Mouse (Mus musculus) heart, postnatal 0 days (tissue): ENCODE measurements around the gene Myzap. TPM values are rescaled to one million over a fixed set of nuclear protein-coding genes. Genes with fewer than 3 reads are reported as not detected.

Experiments used
- ATAC-seq: fragments of 200-750 bp; cut with Nextera tagmentation; 2 replicates; pipeline ENCODE4 v1.8.0; 2017; ENCODE audit warnings: low read depth, moderate number of reproducible peaks, moderate library complexity; ENCODE audit not compliant: insufficient read depth
- DNase-seq: peaks from one replicate; pipeline ENCODE4 v3.0.0-alpha.2; 2016; ENCODE audit warnings: low spot score
- H3K27ac ChIP-seq: fragments of 300-500 bp; sonication (generic); 2 replicates; pipeline ENCODE4 v1.5.1; 2014; ENCODE audit warnings: low read depth, mild to moderate bottlenecking
- H3K27me3 ChIP-seq: fragments of 300-500 bp; sonication (generic); 2 replicates; pipeline ENCODE4 v1.6.1; 2014; ENCODE audit warnings: low read length, mixed read lengths; ENCODE audit not compliant: control insufficient read depth, insufficient read depth
- H3K36me3 ChIP-seq: fragments of 300-500 bp; sonication (generic); replicated peaks from 2 replicates; pipeline ENCODE4 v1.6.1; 2014; ENCODE audit warnings: low read length, mixed read lengths; ENCODE audit not compliant: control insufficient read depth, insufficient read depth
- H3K4me1 ChIP-seq: fragments of 300-500 bp; sonication (generic); 2 replicates; pipeline ENCODE4 v1.6.1; 2014; ENCODE audit warnings: antibody characterized with exemption; ENCODE audit not compliant: control insufficient read depth, insufficient read depth
- H3K4me2 ChIP-seq: fragments of 300-500 bp; sonication (generic); 2 replicates; pipeline ENCODE4 v1.6.1; 2014; ENCODE audit warnings: low read depth, mild to moderate bottlenecking, low read length, moderate library complexity
- H3K4me3 ChIP-seq: fragments of 300-500 bp; sonication (generic); 2 replicates; pipeline ENCODE4 v1.5.1; 2014; ENCODE audit warnings: low read depth, low read length
- H3K9ac ChIP-seq: fragments of 300-500 bp; sonication (generic); replicated peaks from 2 replicates; pipeline ENCODE4 v1.6.1; 2014; ENCODE audit warnings: low read depth, low read length, mixed read lengths
- H3K9me3 ChIP-seq: fragments of 300-500 bp; sonication (generic); replicated peaks from 2 replicates; pipeline ENCODE4 v1.6.1; 2016; ENCODE audit warnings: low read length; ENCODE audit not compliant: control insufficient read depth
- CTCF ChIP-seq: IDR thresholded peaks from 2 replicates; pipeline ENCODE4 v1.5.1; 2016; ENCODE audit warnings: antibody characterized with exemption, control low read depth, low read depth
- EP300 ChIP-seq: IDR thresholded peaks from 2 replicates; pipeline ENCODE4 v1.6.1; 2016; ENCODE audit warnings: antibody characterized with exemption, low read depth
- WGBS: fragments of 180-500 bp; shearing (Covaris S2); extraction: QIAGEN DNeasy Blood & Tissue Kit; methylation state at CpG from one replicate; pipeline ENCODE4 v1.1.7; 2014; 5-methylcytosine and 5-hydroxymethylcytosine counted together
- polyA plus RNA-seq: library from polyadenylated mRNA; unstranded; fragments of >200 nt; fragmentation: Nextera tagmentation; extraction: Ambion mirVana; gene quantifications from 2 replicates; pipeline ENCODE4 v1.2.1, GENCODE M21; 2015
- total RNA-seq: library from RNA; depleted of rRNA; stranded (reverse); fragments of >200 nt; gene quantifications from 2 replicates; pipeline ENCODE4 v1.2.3, GENCODE M21; 2014; ENCODE audit warnings: low replicate concordance

Gene Myzap
- total and polyA plus RNA-seq, 2 experiments from 2014 or later = 196 to 341 TPM

GRCm38 (mm10) chr9:71535730-71536129 is 56.4 kb downstream of the Myzap start:
- no peak overlapping the region for H3K27ac ChIP-seq
- no peak overlapping the region for H3K4me2 ChIP-seq
- H3K4me3 ChIP-seq = no peak overlapping the region
- H3K36me3 ChIP-seq = peaks cover 84% of the 10 kb centered on the region
- 87% methylated on average over 5 of the region's 5 CpGs for WGBS
- H3K9me3 ChIP-seq = no peaks in the 10 kb centered on the region
- H3K4me1 ChIP-seq = no peaks in the 10 kb centered on the region
- ATAC-seq (no peak), DNase-seq (no peak)
- H3K9ac ChIP-seq = no peak overlapping the region
- TF ChIP-seq CTCF = no peak
- no peak for TF ChIP-seq EP300
- no peaks in the 10 kb centered on the region for H3K27me3 ChIP-seq

GRCm38 (mm10) chr9:71535036-71535435 is 57.1 kb downstream of the Myzap start:
- peaks cover 84% of the 10 kb centered on the region for H3K36me3 ChIP-seq
- no peak overlapping the region for H3K4me3 ChIP-seq
- DNase-seq (no peak), ATAC-seq (no peak)
- H3K27me3 ChIP-seq = no peaks in the 10 kb centered on the region
- WGBS = 82% methylated on average over 2 of the region's 2 CpGs
- H3K9ac ChIP-seq = no peak overlapping the region
- H3K4me1 ChIP-seq = no peaks in the 10 kb centered on the region
- H3K4me2 ChIP-seq = no peak overlapping the region
- no peak for TF ChIP-seq EP300
- TF ChIP-seq CTCF = no peak
- H3K27ac ChIP-seq = no peak overlapping the region
- H3K9me3 ChIP-seq = no peaks in the 10 kb centered on the region

- Histone ChIP-seq H3K4me1 (no peaks in the 10 kb centered on the region), H3K4me3 (no peak overlapping the region), H3K9ac (no peak overlapping the region), H3K9me3 (no peaks in the 10 kb centered on the region), H3K4me2 (no peak overlapping the region), H3K27me3 (no peaks in the 10 kb centered on the region), H3K27ac (no peak overlapping the region), H3K36me3 (peaks cover 81% of the 10 kb centered on the region)
- ATAC-seq (no peak), DNase-seq (no peak)
- 78% methylated on average over 2 of the region's 2 CpGs for WGBS
- TF ChIP-seq EP300 (no peak), CTCF (peak; percentile 37)
These were observed 62.2 kb downstream of the Myzap start for GRCm38 (mm10) chr9:71529960-71530359.

- 77% methylated on average over 9 of the region's 9 CpGs for WGBS
- Histone ChIP-seq H3K27me3 (no peaks in the 10 kb centered on the region), H3K9me3 (no peaks in the 10 kb centered on the region), H3K4me3 (no peak overlapping the region), H3K4me2 (no peak overlapping the region), H3K4me1 (no peaks in the 10 kb centered on the region), H3K9ac (no peak overlapping the region), H3K36me3 (peaks cover 82% of the 10 kb centered on the region), H3K27ac (no peak overlapping the region)
- ATAC-seq = no peak
- DNase-seq = no peak
- TF ChIP-seq CTCF (no peak), EP300 (no peak)
These were observed 64.7 kb downstream of the Myzap start for GRCm38 (mm10) chr9:71527438-71527837.

GRCm38 (mm10) chr9:71523901-71524300 is 68.3 kb downstream of the Myzap start:
- no peak for DNase-seq

GRCm38 (mm10) chr9:71519836-71520235 is 72.3 kb downstream of the Myzap start:
- Histone ChIP-seq H3K36me3 (peaks cover 59% of the 10 kb centered on the region), H3K27ac (no peak overlapping the region), H3K27me3 (no peaks in the 10 kb centered on the region), H3K4me3 (no peak overlapping the region), H3K9me3 (no peaks in the 10 kb centered on the region), H3K4me2 (no peak overlapping the region), H3K4me1 (no peaks in the 10 kb centered on the region), H3K9ac (no peak overlapping the region)
- ATAC-seq (no peak), DNase-seq (no peak)
- no peak for TF ChIP-seq CTCF
- 67% methylated on average over 3 of the region's 3 CpGs for WGBS

More at GRCm38 (mm10) chr9:71523901-71524300, 68.3 kb downstream of the Myzap start:
- no peak for ATAC-seq
- Histone ChIP-seq H3K27me3 (no peaks in the 10 kb centered on the region), H3K9ac (no peak overlapping the region), H3K4me2 (no peak overlapping the region), H3K36me3 (peaks cover 77% of the 10 kb centered on the region), H3K9me3 (no peaks in the 10 kb centered on the region), H3K27ac (no peak overlapping the region), H3K4me3 (no peak overlapping the region), H3K4me1 (no peaks in the 10 kb centered on the region)
- 77% methylated on average over 4 of the region's 4 CpGs for WGBS
- TF ChIP-seq EP300 = no peak
- TF ChIP-seq CTCF = no peak
